Mouse (Mus musculus): ENCODE measurements at regions not wholly inside any gene's neighbourhood (a gene's known extent, or its start where the extent isn't known, plus 50 kb on each side); places are given as distances from the start of the nearest gene placed in this dataset.

GRCm38 (mm10) chr4:47933526-47933925 lies 111.4 kb upstream of the Nr4a3 start:
- TF ChIP-seq CTCF (IDR thresholded peaks at IDR 0.05; ENCODE audit: low read depth): no peak
- no peak for TF ChIP-seq EP300 (IDR thresholded peaks at IDR 0.05; ENCODE audit: low read depth)
